Mouse (Mus musculus) liver (tissue): ENCODE measurements around the gene Kif2a.
"Not testable (repeated sequence)": the region's sequence is repeated elsewhere in the genome, so short reads cannot be mapped to it uniquely, and the experiment has no call there.

Experiments used
- DNase-seq: peaks from one replicate; pipeline ENCODE4 v3.0.0-alpha.2; 2020; ENCODE audit warnings: mixed read lengths

Gene Kif2a

DNA sequence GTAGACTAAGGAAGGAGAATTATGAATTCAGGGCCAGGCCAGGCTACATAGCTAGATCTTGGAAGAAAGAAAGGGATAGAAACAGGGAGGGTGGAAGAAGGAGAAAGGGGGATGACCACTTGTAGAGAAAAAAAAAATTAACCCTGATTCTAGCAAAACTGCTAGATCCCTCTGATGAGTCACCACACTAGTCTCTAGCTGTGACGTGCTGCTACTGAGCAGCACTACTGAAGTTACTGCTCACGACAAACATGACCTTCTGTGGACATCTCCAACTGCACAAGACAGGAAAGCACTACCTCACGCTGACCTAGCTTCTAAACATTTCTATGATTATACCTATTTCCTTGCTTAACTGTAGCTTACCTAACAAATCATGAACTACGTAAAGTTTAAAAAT, 93.6 kb downstream of the Kif2a start:
- DNase-seq, result no peak

DNA sequence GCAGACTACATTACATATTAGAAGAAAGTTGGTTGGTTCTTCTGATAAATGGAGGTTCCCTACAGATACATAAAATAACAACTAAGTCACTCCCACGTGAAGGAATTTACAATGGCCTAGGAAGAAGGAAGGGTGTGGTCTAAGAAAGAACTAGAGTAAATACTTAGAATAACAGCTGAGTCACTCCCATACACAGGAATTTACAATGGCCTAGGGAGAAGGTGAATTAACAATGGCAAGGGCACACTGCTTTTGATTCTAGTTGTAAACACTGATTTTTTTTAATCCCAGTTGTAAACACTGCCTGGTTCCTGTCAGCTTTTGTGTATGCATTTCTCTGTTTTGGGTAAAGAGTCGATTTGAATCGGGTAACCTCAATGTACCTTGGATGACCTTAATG, 96.0 kb downstream of the Kif2a start:
- not testable (repeated sequence) for DNase-seq

DNA sequence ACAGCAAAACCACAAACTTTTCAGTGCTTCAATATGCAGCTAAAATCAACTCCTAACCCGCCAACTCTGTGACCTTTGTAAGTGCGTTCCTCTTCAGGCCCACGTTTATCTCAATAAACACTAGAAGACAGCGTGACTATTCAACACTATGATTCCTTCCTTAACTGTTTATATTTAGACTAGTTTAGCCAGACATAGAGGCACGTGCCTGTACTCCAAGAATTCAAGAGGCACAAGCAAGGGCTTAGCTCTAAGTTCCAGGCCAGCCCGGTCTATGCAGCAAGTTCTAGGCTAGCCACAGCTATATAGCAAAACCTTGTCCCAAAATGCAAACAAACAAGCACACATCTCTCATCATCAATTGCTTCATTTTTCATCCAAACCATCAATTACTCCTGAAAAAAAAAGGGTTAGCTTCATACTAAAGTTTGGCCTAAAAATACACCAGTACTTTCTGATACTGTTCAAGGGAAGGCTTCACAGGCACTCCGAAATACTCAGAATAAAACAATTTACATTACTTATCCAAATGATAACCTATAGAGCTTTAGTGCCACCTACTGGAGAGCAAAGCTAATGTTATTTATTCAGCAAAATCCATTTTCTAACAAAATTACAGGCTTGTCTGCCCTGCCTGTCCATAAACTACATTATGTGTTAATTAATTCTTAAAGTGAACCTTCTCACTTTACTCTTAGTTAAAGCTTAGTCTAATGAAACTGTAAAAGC, 103.4 kb downstream of the Kif2a start:
- DNase-seq, result no peak

DNA sequence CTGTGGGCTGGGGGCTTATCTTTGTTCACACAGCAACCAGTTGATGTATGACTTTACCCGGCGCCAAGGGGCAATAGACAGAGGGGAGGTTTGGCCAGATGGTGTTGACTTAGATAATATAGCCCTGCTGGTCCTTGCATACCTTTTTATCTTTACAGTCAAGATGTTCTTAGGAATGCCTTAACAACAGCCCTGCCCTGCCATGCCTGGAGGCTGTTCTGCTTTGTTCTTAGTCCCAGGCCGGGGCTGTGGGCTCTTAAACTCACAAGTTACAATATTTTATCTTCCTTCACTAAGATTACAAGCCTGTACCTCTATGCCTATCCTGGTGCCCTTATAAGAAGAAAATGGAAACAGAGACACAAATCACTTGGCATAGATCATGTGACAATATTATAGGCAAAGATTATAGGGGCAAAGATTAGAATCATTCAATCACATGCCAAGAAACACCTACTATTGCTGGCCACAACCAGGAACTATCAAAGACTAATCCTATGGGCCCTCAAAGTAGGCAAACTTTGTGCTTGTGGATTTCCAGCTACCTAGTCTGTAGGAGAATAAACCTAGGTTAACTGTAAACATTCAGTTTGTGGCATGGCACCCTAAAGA, 108.7 kb downstream of the Kif2a start:
- peak; percentile 67 for DNase-seq

DNA sequence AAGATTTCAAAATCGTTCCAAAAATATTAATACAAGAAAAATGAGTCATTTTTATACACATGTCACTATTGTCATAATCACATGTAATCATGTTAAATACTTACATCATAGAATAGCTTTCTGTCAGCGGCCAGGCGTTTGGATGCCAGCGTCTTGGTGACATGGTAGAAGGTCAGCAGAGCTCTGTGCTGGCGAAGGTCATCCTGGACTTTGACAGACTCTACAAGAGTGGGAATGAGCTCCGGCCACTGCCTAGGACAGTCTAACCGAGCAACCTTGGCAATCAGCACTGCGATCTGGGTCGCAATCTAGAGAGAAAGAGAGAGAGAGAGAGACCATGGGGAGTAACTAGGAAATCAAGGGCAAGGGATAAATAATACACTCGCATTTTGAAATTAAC, 111.8 kb downstream of the Kif2a start:
- no peak for DNase-seq
